Mouse (Mus musculus): Measurements from ENCODE around the gene Gstt4.

- no peak for TF ChIP-seq CTCF (IDR thresholded peaks at IDR 0.05; ENCODE audit: extremely low read depth, insufficient read length, insufficient replicate concordance, low read depth, low read length)
- no peak for TF ChIP-seq POLR2A (IDR thresholded peaks at IDR 0.05; ENCODE audit: low read depth, low read length)
Measured at GRCm38 (mm10) chr10:75839092-75839491, 16.7 kb upstream of the Gstt4 start.

All from small intestine, adult 2 months (tissue).